Mouse (Mus musculus) spleen, adult 2 months (tissue): Measurements from ENCODE around the gene Tapbp. TPM values are rescaled to one million over a fixed set of nuclear protein-coding genes. Genes with fewer than 3 reads are reported as not detected.

ENCODE experiments used
- DNase-seq, 2 experiments: peaks; one replicate each; pipeline versions ENCODE4 v3.0.0 to v3.0.0-alpha.2; 2012 to 2021; ENCODE audit warnings: low spot score in 2 of 2, low read depth in 1 of 2
- H3K27ac ChIP-seq: fragments of 200-500 bp; 2 replicates; pipeline ENCODE4 v1.5.1; 2012; ENCODE audit warnings: low read length, inconsistent platforms; ENCODE audit not compliant: insufficient read depth
- H3K27me3 ChIP-seq: fragments of 200-500 bp; 2 replicates; pipeline ENCODE4 v1.6.1; 2012; ENCODE audit warnings: mild to moderate bottlenecking, moderate library complexity, low read length, inconsistent platforms; ENCODE audit not compliant: control insufficient read depth, insufficient read depth
- H3K36me3 ChIP-seq: fragments of 200-500 bp; 2 replicates; pipeline ENCODE4 v1.6.1; 2012; ENCODE audit warnings: mild to moderate bottlenecking, low read length, inconsistent platforms; ENCODE audit not compliant: control insufficient read depth, insufficient read depth
- H3K4me1 ChIP-seq: fragments of 200-500 bp; 2 replicates; pipeline ENCODE4 v1.6.1; 2011; ENCODE audit warnings: inconsistent platforms; ENCODE audit not compliant: control insufficient read depth, insufficient read depth, insufficient read length
- H3K4me3 ChIP-seq: fragments of 200-500 bp; 2 replicates; pipeline ENCODE4 v1.5.1; 2011; ENCODE audit warnings: mild to moderate bottlenecking, inconsistent platforms; ENCODE audit not compliant: insufficient read depth, insufficient read length; ENCODE audit errors: extremely low read depth
- CTCF ChIP-seq: fragments of 200-500 bp; IDR thresholded peaks from 2 replicates; pipeline ENCODE4 v1.5.1; 2011; ENCODE audit warnings: mild to moderate bottlenecking, inconsistent platforms; ENCODE audit not compliant: insufficient read depth, insufficient read length, insufficient replicate concordance; ENCODE audit errors: extremely low read depth
- POLR2A ChIP-seq: fragments of 200-500 bp; IDR thresholded peaks from 2 replicates; pipeline ENCODE4 v1.6.1; 2011; ENCODE audit warnings: low read depth, low read length, inconsistent platforms
- WGBS: fragments of 180-500 bp; shearing (Covaris S2); methylation state at CpG from one replicate; pipeline ENCODE4 v1.1.7; 2018; 5-methylcytosine and 5-hydroxymethylcytosine counted together
- polyA plus RNA-seq: library from polyadenylated mRNA; depleted of rRNA; stranded (reverse); fragments of >200 nt; gene quantifications from 2 replicates; pipeline ENCODE4 v1.2.3, GENCODE M21; 2012; rRNA removed

Tapbp gene
- polyA plus RNA-seq, 1 experiment: 188 TPM

DNA sequence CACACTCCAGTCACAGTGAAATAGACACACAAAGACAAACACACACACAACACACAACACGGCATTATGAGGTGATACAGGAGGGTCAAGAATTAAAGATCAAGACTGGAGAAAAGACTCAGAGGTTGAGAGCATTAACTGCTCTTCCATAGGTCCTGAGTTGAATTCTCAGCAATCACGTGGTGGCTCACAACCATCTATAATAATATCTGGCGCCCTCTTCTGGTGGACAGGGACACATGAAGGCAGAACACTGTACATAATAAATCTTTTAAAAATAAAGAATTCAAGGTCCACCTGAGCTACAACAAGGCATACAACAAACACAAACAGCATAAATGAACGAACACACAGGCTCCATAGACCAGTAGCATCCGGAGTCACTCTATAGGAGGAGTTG, 53.2 kb downstream of the Tapbp start:
- Histone ChIP-seq H3K27me3 (no peaks in the 10 kb centered on the region), H3K4me3 (no peak overlapping the region), H3K27ac (no peak overlapping the region), H3K36me3 (peaks cover 9% of the 10 kb centered on the region), H3K4me1 (no peaks in the 10 kb centered on the region)
- TF ChIP-seq CTCF (peak; percentile 16; the same call in 1 of the 2 replicates), POLR2A (no peak)
- 32% methylated on average over 5 of the region's 5 CpGs for WGBS
- DNase-seq: peak in 1 of 2 experiments; percentile 72

DNA sequence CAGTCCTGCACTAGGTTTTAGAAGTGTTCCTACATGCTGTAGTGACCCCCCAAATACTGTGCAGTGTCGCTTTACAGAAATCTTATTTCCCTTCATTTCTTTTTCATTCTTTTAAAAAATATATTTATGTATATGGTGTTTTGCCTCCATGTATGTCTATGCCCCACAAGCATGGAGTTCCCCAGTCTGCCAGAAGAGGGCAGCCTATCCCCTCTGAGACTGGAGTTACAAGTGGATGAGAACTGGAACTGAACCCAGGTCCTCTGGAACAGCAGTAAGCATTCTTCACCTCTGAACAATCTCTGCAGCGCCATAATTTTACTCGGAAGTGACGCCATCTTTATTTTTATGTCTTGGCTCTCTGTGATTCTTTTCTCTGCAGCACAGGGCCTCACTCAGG, 53.7 kb downstream of the Tapbp start:
- Histone ChIP-seq H3K4me3 (no peak overlapping the region), H3K36me3 (peaks cover 9% of the 10 kb centered on the region), H3K27me3 (no peaks in the 10 kb centered on the region), H3K27ac (no peak overlapping the region), H3K4me1 (no peaks in the 10 kb centered on the region)
- no peak for DNase-seq
- no peak for TF ChIP-seq POLR2A
- no peak for TF ChIP-seq CTCF
- 87% methylated on average over 4 of the region's 4 CpGs for WGBS

DNA sequence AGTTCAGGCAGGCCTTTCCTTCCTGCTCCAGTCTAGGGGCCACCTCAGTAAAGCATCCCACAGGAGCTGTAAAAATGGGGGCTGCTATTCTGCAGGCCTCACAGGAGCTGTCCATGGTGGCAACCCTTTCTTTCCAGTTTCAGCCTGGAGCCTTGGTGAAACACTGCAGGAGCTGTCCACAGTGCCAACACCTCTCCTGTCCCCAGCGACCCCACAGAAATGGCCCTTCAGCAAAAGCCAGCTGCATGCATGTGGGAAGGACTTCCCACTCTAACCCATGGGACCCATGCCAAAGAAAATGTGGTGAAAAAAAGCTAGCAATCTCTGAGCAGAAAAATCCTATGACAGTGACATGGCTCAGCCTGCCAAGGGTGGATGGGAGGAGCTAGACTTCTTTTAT, 57.0 kb downstream of the Tapbp start:
- Histone ChIP-seq H3K4me3 (no peak overlapping the region), H3K27me3 (no peaks in the 10 kb centered on the region), H3K27ac (no peak overlapping the region), H3K4me1 (peaks cover 2% of the 10 kb centered on the region), H3K36me3 (peaks cover 5% of the 10 kb centered on the region; the same call in 1 of the 2 replicates)
- TF ChIP-seq CTCF (no peak), POLR2A (no peak)
- 21% methylated on average over 1 of the region's 1 CpGs for WGBS
- DNase-seq: no peak

DNA sequence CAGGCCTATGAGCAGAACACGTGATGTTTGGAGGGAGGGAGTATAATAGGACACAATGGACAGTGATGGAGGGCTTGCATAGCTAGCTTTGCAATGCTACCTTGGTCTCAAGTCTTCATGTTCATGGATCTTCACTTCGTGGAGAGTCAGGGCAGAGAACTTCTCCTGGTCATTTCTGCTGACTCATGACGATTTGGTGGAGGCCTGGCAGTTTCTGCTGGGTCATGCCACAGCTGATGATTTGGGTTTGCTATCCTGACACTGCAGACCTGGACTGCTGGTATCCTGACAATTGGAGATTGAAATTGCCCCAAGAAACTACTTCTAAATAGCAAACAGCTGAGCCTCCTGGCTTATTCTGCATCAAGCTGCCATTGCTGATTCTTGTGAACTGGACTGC, 57.9 kb downstream of the Tapbp start:
- Histone ChIP-seq H3K27ac (no peak overlapping the region), H3K36me3 (peaks cover 5% of the 10 kb centered on the region; the same call in 1 of the 2 replicates), H3K4me3 (no peak overlapping the region), H3K4me1 (peaks cover 2% of the 10 kb centered on the region), H3K27me3 (no peaks in the 10 kb centered on the region)
- 79% methylated on average over 3 of the region's 3 CpGs for WGBS
- TF ChIP-seq CTCF (no peak), POLR2A (no peak)
- DNase-seq: no peak

- Histone ChIP-seq H3K27ac (peak overlapping the region; percentile 93), H3K4me1 (peaks cover 22% of the 10 kb centered on the region), H3K4me3 (peak overlapping the region; percentile 75), H3K27me3 (no peaks in the 10 kb centered on the region), H3K36me3 (peaks cover 5% of the 10 kb centered on the region; the same call in 1 of the 2 replicates)
- TF ChIP-seq CTCF (no peak), POLR2A (no peak)
- no peak for DNase-seq
- 9% methylated on average over 57 of the region's 57 CpGs for WGBS
Observed at GRCm38 (mm10) chr17:33977861-33978557, 62.3 kb downstream of the Tapbp start.

DNA sequence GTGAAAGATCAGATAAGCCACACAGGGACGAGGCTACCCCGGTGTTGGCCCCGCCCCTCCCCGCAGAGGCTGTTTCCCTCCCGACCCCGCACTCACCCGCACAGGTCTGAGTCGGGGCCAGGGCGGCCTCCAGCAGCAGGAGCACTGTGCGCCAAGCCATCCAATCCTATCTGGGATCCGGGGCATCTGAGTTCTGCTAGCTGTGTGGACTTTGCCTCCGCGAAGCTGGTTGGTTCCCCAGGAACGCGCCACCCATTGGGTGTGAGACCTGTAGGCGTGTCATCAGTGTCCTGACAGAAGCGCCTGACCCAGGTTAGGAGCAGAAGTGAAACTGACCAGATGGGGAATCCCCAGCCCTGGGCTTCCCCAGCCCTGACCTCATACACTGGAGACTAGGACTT, 62.9 kb downstream of the Tapbp start:
- peak overlapping the region; percentile 93 for H3K27ac ChIP-seq
- DNase-seq: peak; percentile 89 to 94
- H3K4me3 ChIP-seq: peak overlapping the region; percentile 75
- 1% methylated on average over 17 of the region's 17 CpGs for WGBS
- no peaks in the 10 kb centered on the region for H3K27me3 ChIP-seq
- peaks cover 3% of the 10 kb centered on the region; the same call in 1 of the 2 replicates for H3K36me3 ChIP-seq
- TF ChIP-seq POLR2A (peak; percentile 77), CTCF (no peak)
- peaks cover 22% of the 10 kb centered on the region for H3K4me1 ChIP-seq

Other genes starting within 250 kb of the Tapbp start
- gene Hnrnpm, start 229.0 kb upstream of the Tapbp start, polyA plus RNA-seq: 87.3 and 103 TPM in 2 replicates
- gene March2, start 197.2 kb upstream of the Tapbp start, polyA plus RNA-seq: 194 and 290 TPM in 2 replicates
- 225 and 270 TPM in 2 replicates for gene Rab11b, start 155.4 kb upstream of the Tapbp start, polyA plus RNA-seq
- gene Angptl4, start 134.1 kb upstream of the Tapbp start, polyA plus RNA-seq: 15.6 and 21.5 TPM in 2 replicates
- gene Kank3, start 105.4 kb upstream of the Tapbp start, polyA plus RNA-seq: 56.8 and 74.6 TPM in 2 replicates
- gene Rps28, start 91.3 kb upstream of the Tapbp start, polyA plus RNA-seq: 746 and 860 TPM in 2 replicates
- 158 and 201 TPM in 2 replicates for gene Ndufa7, start 91.3 kb upstream of the Tapbp start, polyA plus RNA-seq
- gene Cd320, start 72.8 kb upstream of the Tapbp start, polyA plus RNA-seq: 11.6 and 19.2 TPM in 2 replicates
- gene Gm7029, start 42.1 kb upstream of the Tapbp start, polyA plus RNA-seq: 3.2 and 9.3 TPM in 2 replicates
- gene Kifc1, start 25.2 kb upstream of the Tapbp start, polyA plus RNA-seq: 11.5 and 15.3 TPM in 2 replicates
- gene Platr17, start 10.8 kb upstream of the Tapbp start, polyA plus RNA-seq: 0.47 and 0.68 TPM in 2 replicates
- 56.8 and 65.6 TPM in 2 replicates for gene Daxx, start 6.5 kb upstream of the Tapbp start, polyA plus RNA-seq
- 62.9 and 122 TPM in 2 replicates for gene Zbtb22, start within 50 bp of the Tapbp start, polyA plus RNA-seq
- 234 and 301 TPM in 2 replicates for gene Rgl2, start 13.6 kb downstream of the Tapbp start, polyA plus RNA-seq
- 13.8 and 16.0 TPM in 2 replicates for gene Pfdn6, start 24.4 kb downstream of the Tapbp start, polyA plus RNA-seq
- 20.5 and 26.7 TPM in 2 replicates for gene Wdr46, start 24.8 kb downstream of the Tapbp start, polyA plus RNA-seq
- gene B3galt4, start 35.6 kb downstream of the Tapbp start, polyA plus RNA-seq: 18.9 and 20.6 TPM in 2 replicates
- 58.0 and 73.2 TPM in 2 replicates for gene Vps52, start 39.9 kb downstream of the Tapbp start, polyA plus RNA-seq
- gene Rps18, start 40.1 kb downstream of the Tapbp start, polyA plus RNA-seq: 476 and 550 TPM in 2 replicates
- gene H2-K1, start 84.4 kb downstream of the Tapbp start, polyA plus RNA-seq: 5,070 and 5,425 TPM in 2 replicates
- 52.0 and 61.3 TPM in 2 replicates for gene Ring1, start 108.8 kb downstream of the Tapbp start, polyA plus RNA-seq
- 122 and 202 TPM in 2 replicates for gene H2-Ke6, start 112.2 kb downstream of the Tapbp start, polyA plus RNA-seq
- gene Slc39a7, start 115.8 kb downstream of the Tapbp start, polyA plus RNA-seq: 86.8 and 99.4 TPM in 2 replicates
- 76.9 and 99.7 TPM in 2 replicates for gene Rxrb, start 115.9 kb downstream of the Tapbp start, polyA plus RNA-seq
- 4.7 and 6.4 TPM in 2 replicates for gene Col11a2, start 123.5 kb downstream of the Tapbp start, polyA plus RNA-seq
- gene H2-Oa, start 176.4 kb downstream of the Tapbp start, polyA plus RNA-seq: 228 and 326 TPM in 2 replicates
- gene H2-DMa, start 203.6 kb downstream of the Tapbp start, polyA plus RNA-seq: 302 and 363 TPM in 2 replicates
- gene Brd2, start 206.7 kb downstream of the Tapbp start, polyA plus RNA-seq: 97.9 and 112 TPM in 2 replicates
- gene H2-DMb2, start 227.4 kb downstream of the Tapbp start, polyA plus RNA-seq: 456 and 587 TPM in 2 replicates
- 322 and 426 TPM in 2 replicates for gene H2-DMb1, start 237.2 kb downstream of the Tapbp start, polyA plus RNA-seq